Mouse (Mus musculus) right cerebral cortex, postnatal 14 days (tissue): Measurements from ENCODE around the gene Cdk5rap2.

Experiments used
- DNase-seq: peaks from one replicate; pipeline ENCODE4 v3.0.0; 2022

Gene Cdk5rap2

GRCm38 (mm10) chr4:70409994-70410721, at the start of gene Cdk5rap2:
TSS of gene Cdk5rap2 (minus strand) at chr4:70410443.
- DNase-seq, result peak; percentile 96

GRCm38 (mm10) chr4:70452161-70452560, 41.9 kb upstream of the Cdk5rap2 start:
- DNase-seq, result no peak

- peak; percentile 30 for DNase-seq
These were observed 41.5 kb upstream of the Cdk5rap2 start for GRCm38 (mm10) chr4:70451750-70452149.

GRCm38 (mm10) chr4:70449668-70450067, 39.4 kb upstream of the Cdk5rap2 start:
- no peak for DNase-seq

- DNase-seq, result no peak
These were observed 36.5 kb upstream of the Cdk5rap2 start for GRCm38 (mm10) chr4:70446774-70447173.

GRCm38 (mm10) chr4:70420202-70420601, 10.0 kb upstream of the Cdk5rap2 start:
- no peak for DNase-seq

GRCm38 (mm10) chr4:70412126-70412525, 1.9 kb upstream of the Cdk5rap2 start:
- no peak for DNase-seq

- DNase-seq, result no peak
These were observed 787 bp downstream of the Cdk5rap2 start for GRCm38 (mm10) chr4:70409456-70409855.

- DNase-seq, result peak; percentile 65
These were observed 8.0 kb downstream of the Cdk5rap2 start for GRCm38 (mm10) chr4:70402109-70402819.

- no peak for DNase-seq
These were observed 10.8 kb downstream of the Cdk5rap2 start for GRCm38 (mm10) chr4:70399476-70399875.

GRCm38 (mm10) chr4:70399074-70399473, 11.2 kb downstream of the Cdk5rap2 start:
- DNase-seq, result no peak

GRCm38 (mm10) chr4:70398088-70398487, 12.2 kb downstream of the Cdk5rap2 start:
- no peak for DNase-seq

GRCm38 (mm10) chr4:70396701-70397100, 13.5 kb downstream of the Cdk5rap2 start:
- DNase-seq, result no peak

GRCm38 (mm10) chr4:70394736-70395135, 15.5 kb downstream of the Cdk5rap2 start:
- no peak for DNase-seq

- DNase-seq, result no peak
These were observed 18.4 kb downstream of the Cdk5rap2 start for GRCm38 (mm10) chr4:70391760-70392372.

- no peak for DNase-seq
These were observed 19.2 kb downstream of the Cdk5rap2 start for GRCm38 (mm10) chr4:70391073-70391472.

GRCm38 (mm10) chr4:70386206-70386605, 24.0 kb downstream of the Cdk5rap2 start:
- DNase-seq, result no peak

GRCm38 (mm10) chr4:70377359-70377758, 32.9 kb downstream of the Cdk5rap2 start:
- DNase-seq, result no peak

GRCm38 (mm10) chr4:70365061-70365858, 45.0 kb downstream of the Cdk5rap2 start:
- no peak for DNase-seq

GRCm38 (mm10) chr4:70361366-70361765, 48.9 kb downstream of the Cdk5rap2 start:
- no peak for DNase-seq

GRCm38 (mm10) chr4:70355659-70356350, 54.4 kb downstream of the Cdk5rap2 start:
- DNase-seq, result peak; percentile 53

- DNase-seq, result no peak
These were observed 55.8 kb downstream of the Cdk5rap2 start for GRCm38 (mm10) chr4:70354448-70354847.
